Mouse (Mus musculus) c-Kit-positive CD71-positive TER-119-negative erythroid progenitor cells, embryonic 14.5 days (primary cell): ENCODE data around the gene Frs2.
"Not testable (repeated sequence)": the region's sequence is repeated elsewhere in the genome, so short reads cannot be mapped to it uniquely, and the experiment has no call there.

Experiments
- DNase-seq: peaks from one replicate; pipeline ENCODE4 v3.0.0-alpha.2; 2013; ENCODE audit warnings: low read depth

Gene Frs2

GRCm38 (mm10) chr10:117043497-117044166, 104.7 kb downstream of the Frs2 start:
- not testable (repeated sequence) for DNase-seq

- no peak for DNase-seq
These were observed 106.0 kb downstream of the Frs2 start for GRCm38 (mm10) chr10:117042295-117042694.

GRCm38 (mm10) chr10:117040355-117040754, 108.0 kb downstream of the Frs2 start:
- DNase-seq = no peak

GRCm38 (mm10) chr10:117033785-117034184, 114.5 kb downstream of the Frs2 start:
- DNase-seq = peak; percentile 67

- DNase-seq = no peak
These were observed 117.2 kb downstream of the Frs2 start for GRCm38 (mm10) chr10:117031160-117031559.

GRCm38 (mm10) chr10:117026176-117026575, 122.2 kb downstream of the Frs2 start:
- no peak for DNase-seq

- DNase-seq = not testable (repeated sequence)
These were observed 122.6 kb downstream of the Frs2 start for GRCm38 (mm10) chr10:117025776-117026175.

GRCm38 (mm10) chr10:117023693-117024092, 124.6 kb downstream of the Frs2 start:
- no peak for DNase-seq

- DNase-seq = no peak
These were observed 127.1 kb downstream of the Frs2 start for GRCm38 (mm10) chr10:117021020-117021754.
